Mouse (Mus musculus) heart, postnatal 10 days (tissue): ENCODE measurements around the gene Gm10488. TPM values are rescaled to one million over a fixed set of nuclear protein-coding genes. Genes with fewer than 3 reads are reported as not detected.
"Not testable (repeated sequence)": the region's sequence is repeated elsewhere in the genome, so short reads cannot be mapped to it uniquely, and the experiment has no call there.

ENCODE experiments used
- DNase-seq, 2 experiments: peaks; one replicate each; pipeline ENCODE4 v3.0.0; 2021
- intact Hi-C: fragments of 180-260 bp; cut with DNase I; formaldehyde crosslinking; loops from one replicate; pipeline ENCODE4 v1.15.1; 2025
- microRNA-seq, 2 experiments: library from miRNA; unstranded; fragments of <30 nt; microRNA quantifications; one replicate each; pipeline ENCODE4 v1.2.0; 2022
- total RNA-seq, 2 experiments: library from RNA; stranded (reverse); gene quantifications; 2 replicates each; pipeline ENCODE4 v1.2.3; 2021

Gm10488 gene
- total RNA-seq = not detected

- intact Hi-C loops, DNase-seq: not testable (repeated sequence)
Measured at GRCm38 (mm10) chrX:29976014-29976413, at the start of gene Gm10488. Gene Gm10488, plus strand, starts transcription at chrX:29976314.

Small RNA genes within 50 kb of the gene (microRNA-seq; reads per million reads assigned to microRNA genes)
- 0 reads per million in 2 experiments for gene Gm44298
